Mouse (Mus musculus) telencephalon, adult 2 months (tissue): ENCODE results near the gene Actrt2.
A peak's percentile ranks its signal among the peaks of the same experiment; 100 is the strongest.

Experiments used
- DNase-seq: peaks from one replicate; pipeline ENCODE4 v3.0.0-alpha.2; 2011; ENCODE audit warnings: low read depth, low spot score

The Actrt2 gene

GRCm38 (mm10) chr4:154667767-154668166 is at the start of gene Actrt2:
Actrt2 (minus strand) TSS chr4:154667867.
- DNase-seq: no peak

DNA sequence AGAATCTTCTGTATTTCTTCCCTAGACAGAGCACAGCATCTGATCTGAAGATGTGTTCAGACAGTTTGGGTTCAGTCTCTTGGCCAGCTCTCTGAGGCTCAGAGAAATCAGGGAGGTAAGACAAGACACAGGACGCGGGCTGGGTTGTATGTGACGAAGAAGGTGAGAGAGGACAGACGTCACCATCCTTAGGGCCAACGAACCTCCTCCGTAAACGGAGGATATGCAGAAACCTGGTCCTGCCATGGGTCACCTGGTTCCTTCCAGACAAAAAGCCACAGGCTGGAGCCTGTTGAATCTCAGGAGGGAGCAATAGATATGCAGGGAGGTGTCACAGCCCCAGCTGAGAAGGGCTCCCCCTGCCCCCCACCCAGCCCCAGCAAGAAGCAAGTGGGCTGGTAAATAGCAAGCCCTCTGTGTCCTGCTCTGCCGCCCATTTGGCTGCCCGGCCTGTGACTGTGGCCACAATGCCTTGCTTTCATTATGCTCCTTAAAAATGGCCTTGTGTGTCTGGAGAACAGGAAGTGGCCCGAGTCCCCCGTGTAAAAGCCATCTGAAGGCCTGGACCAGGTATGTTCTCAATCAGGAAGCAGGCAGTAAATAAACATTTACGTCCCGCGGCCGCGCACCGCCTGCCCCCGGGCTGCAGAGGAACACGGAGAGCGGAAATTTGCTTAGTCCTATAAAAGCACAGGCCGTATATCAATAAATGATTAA is 41.9 kb upstream of the Actrt2 start:
- DNase-seq: no peak

GRCm38 (mm10) chr4:154708811-154709210 is 41.1 kb upstream of the Actrt2 start:
- DNase-seq: no peak

GRCm38 (mm10) chr4:154708223-154708622 is 40.6 kb upstream of the Actrt2 start:
- DNase-seq: no peak

DNA sequence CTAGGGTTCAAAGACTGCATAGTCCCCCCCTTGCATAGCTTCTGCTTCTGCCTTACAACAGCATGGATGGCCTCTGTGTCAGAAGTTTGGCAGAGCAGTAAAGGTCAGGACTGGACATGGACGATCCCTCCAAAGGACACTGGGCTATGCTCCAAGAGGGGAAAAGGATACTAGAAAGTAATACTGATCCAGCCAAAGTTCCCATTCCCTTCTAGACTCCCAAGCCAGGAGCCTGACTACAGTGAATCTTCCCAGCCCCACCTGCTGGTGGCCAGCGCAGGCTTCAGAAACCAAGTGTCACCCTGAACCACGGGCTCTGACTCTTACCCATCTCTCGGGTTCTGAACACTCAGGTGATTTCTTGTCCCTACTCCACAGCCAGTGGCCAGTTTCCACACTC is 39.9 kb upstream of the Actrt2 start:
- no peak for DNase-seq

GRCm38 (mm10) chr4:154706442-154706841 is 38.8 kb upstream of the Actrt2 start:
- no peak for DNase-seq

GRCm38 (mm10) chr4:154705681-154706080 is 38.0 kb upstream of the Actrt2 start:
- DNase-seq: no peak

DNA sequence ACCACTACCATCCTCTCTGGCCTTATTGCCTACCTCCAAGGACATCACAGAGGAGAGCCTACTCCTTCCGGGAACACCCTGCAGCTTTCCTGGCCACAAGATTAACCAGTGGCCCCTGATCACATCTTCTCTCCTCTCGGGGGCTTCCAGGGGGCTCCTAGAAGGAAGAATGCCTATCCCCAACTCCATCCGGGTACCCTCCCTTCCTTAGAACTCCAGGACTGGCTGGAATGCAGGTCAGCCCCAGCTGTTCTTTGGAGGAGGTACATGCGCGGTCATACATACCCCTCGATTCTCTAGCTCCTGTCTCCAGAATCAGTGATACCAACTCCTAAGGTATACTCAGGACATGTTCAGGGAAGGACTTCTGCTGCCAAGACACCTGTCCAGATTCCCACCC is 37.4 kb upstream of the Actrt2 start:
- no peak for DNase-seq

- DNase-seq: no peak
These were observed 36.9 kb upstream of the Actrt2 start for GRCm38 (mm10) chr4:154704591-154704990.

DNA sequence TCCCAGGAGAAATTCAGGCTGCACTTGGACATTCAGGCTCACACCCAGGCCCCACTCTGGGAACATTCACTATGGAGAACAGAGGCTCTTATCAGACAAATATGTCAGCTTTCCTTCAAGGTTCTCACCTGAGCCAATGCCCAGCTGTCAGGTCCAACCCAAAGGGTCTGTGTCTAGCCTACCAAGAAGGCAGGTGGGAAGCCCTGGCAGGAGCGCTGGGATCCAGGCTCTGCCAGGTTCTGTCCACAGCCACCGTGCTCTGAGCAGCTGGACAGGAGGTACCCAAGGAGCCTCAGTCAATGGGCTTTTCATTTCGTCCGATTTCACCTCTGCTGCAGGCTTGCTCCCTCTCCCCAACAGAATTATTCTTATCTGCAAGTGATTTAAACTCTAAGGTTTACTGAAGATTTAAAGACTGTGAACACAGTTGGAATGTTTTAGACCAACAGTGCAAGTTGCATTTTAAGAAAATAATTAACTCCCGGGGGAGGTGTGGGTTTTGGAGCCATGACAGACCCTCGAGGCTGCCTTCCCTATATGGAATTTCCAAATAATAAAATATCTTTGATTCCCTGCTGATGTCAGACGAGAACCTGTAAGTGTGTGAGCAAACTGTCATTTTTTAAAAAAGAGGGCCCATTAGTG is 35.9 kb upstream of the Actrt2 start:
- DNase-seq: no peak

GRCm38 (mm10) chr4:154702931-154703330 is 35.3 kb upstream of the Actrt2 start:
- DNase-seq: no peak

DNA sequence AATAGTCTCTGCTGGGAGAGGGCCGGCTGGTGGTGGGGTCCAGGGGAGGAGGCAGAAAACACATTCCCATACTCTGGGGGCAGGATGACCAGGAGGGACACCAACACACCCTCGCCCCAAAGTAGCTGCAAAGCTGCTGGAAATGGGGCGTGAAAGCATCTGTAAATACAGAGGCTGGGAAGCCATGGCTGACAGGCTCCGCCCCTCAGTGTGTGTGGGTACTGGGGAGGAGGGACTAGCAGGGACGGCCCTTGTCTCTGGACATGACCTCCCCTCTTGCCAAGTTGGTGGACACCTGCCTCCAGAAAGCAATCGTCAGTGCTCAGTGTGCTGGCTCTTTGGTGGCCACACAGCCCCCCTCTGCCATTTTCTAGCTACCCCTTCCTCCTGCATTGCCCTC is 34.5 kb upstream of the Actrt2 start:
- DNase-seq: no peak

- DNase-seq: no peak
These were observed 33.3 kb upstream of the Actrt2 start for GRCm38 (mm10) chr4:154700921-154701412.

GRCm38 (mm10) chr4:154700436-154700835 is 32.8 kb upstream of the Actrt2 start:
- no peak for DNase-seq

GRCm38 (mm10) chr4:154699236-154699635 is 31.6 kb upstream of the Actrt2 start:
- peak; percentile 15 for DNase-seq

DNA sequence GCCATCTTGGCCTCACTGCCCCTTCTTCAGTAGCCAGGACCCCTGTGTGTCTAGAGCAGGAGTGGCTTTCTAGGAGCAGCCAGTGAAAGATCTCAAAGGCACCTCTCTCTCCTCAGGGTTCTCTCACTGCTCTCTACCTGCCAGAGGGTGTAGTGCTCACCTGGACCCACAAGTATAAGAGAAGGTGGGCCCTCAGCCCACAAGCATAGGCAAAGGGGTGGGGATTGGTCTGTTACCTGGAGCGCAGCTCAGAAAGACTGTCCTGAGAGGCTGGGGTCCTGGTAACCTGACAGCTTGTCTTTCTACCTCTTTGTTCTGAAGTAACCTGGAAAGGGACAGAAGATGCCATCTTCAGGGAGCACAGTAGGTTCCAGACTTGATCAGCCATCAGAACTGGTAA is 31.0 kb upstream of the Actrt2 start:
- no peak for DNase-seq

GRCm38 (mm10) chr4:154698021-154698590 is 30.4 kb upstream of the Actrt2 start:
- no peak for DNase-seq

GRCm38 (mm10) chr4:154697476-154697875 is 29.8 kb upstream of the Actrt2 start:
- no peak for DNase-seq

DNA sequence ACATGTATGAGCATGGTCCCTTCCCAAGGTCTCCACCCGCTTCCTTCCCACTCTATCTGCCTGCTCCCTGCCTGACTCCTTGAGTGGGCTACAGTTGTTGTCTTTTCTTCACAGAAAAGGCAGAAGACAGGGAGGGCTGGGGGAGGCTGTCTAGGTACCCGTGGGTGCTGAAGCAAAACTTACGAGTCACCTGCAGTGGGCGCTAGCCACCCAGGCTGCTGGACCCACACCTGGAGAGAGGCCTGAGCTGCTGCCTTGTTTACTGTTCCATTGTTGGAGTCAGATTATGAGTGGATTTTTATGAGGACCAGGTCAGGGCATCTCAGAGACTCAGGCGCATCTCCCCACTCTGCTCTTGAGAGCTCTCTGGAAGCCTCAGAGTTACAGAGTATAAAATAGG is 28.9 kb upstream of the Actrt2 start:
- DNase-seq: no peak

DNA sequence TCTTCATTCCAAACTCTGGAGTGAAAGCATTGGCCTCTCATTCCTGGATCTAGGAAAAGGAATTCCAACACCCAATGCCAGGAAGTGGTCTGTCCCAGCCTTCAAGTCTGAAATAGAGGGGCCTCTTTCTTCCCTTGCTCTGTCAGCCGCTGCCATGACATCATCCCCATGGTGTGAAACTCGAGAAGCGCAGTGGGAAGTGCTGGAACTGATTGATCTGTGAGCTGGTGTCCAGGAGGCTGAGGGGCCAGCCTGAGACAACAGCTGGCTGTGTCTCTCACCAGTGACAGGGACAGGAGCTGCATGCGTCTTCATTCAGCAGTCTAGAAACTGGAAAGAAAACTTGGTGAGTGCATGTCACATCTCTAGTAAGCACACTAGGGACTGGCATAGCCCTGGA is 28.5 kb upstream of the Actrt2 start:
- no peak for DNase-seq

GRCm38 (mm10) chr4:154694361-154694760 is 26.7 kb upstream of the Actrt2 start:
- no peak for DNase-seq

DNA sequence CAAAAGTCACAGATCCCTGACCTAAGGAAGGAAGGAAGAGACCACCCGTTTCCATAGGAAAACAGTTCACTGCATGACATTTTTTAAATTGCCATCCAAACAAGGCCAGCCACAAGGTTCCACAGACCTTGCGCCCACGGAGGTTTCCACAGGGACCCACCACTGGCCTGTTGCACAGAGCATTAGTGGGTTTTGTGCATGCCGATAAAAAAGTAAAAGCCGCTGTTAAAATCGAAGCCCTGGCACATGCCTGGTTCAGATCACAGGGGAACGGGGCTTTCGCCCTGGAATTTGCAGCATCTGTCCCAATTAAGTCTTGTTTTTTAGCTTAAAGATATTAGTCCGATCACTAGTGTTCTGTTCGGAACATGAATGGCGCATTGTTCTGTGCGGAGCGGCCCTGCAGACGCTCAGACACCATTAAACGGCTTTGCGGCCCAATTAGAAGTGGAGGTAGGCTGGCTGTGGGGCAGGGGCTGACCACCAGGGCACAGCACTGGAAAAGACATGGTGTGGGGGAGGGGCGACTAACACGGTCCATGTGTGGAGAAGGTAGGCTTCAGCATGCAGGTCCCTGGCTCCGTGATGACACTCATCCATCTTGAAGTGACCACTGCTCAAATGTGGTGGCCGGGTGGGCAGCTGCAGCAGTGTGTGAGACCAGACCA is 25.8 kb upstream of the Actrt2 start:
- DNase-seq: no peak
